Comparison of ENCODE assay signal across 10 mouse cellular contexts in genomic region chr13:45577784-45578183, GRCm38 (mm10).
DNase-seq lines count a peak whose midpoint lies in the region; ATAC-seq and TF ChIP-seq lines count a peak whose summit lies in the region.
"Had no signal": no experiment of that assay in that cellular context is flagged by ENCODE, and none has a peak within 500 bp of the region (broad histone marks: within the 10 kb centered on the region; RNA-seq: fewer than 3 reads in every experiment).

No protein-coding gene starts in this region.

- H3K4me2 ChIP-seq in embryonic facial prominence, embryonic 15.5 days (replicated peaks), result no peak overlapping the region
- H3K4me2 ChIP-seq in kidney, embryonic 15.5 days, result no peak overlapping the region
- H3K4me2 ChIP-seq: midbrain, embryonic 12.5 days had no signal

- no peak; the same call in 1 of the 2 replicates for TF ChIP-seq RAD21 in MEL (IDR thresholded peaks at IDR 0.05; ENCODE audit: low read depth, low read length)

- ATAC-seq in embryonic facial prominence, embryonic 15.5 days (ENCODE audit: insufficient number of reproducible peaks, low FRiP score, low TSS enrichment, low read depth), result peak; percentile 58; the same call in 1 of the 2 replicates
- ATAC-seq in kidney, embryonic 15.5 days (replicated peaks; ENCODE audit: low FRiP score), result no peak
- ATAC-seq in megakaryocyte-erythroid progenitor cell, adult 5-6 weeks (replicated peaks; ENCODE audit: low FRiP score, low TSS enrichment, poor library complexity, severe bottlenecking), result no peak
- ATAC-seq in granulocyte monocyte progenitor cell, adult 5-6 weeks (replicated peaks; ENCODE audit: poor library complexity, severe bottlenecking), result no peak

- 0 out of 2 replicates have a peak, but pooled peaks cover 4% of the 10 kb centered on the region for H3K36me3 ChIP-seq in heart, embryonic 10.5 days
- H3K36me3 ChIP-seq in MEL (ENCODE audit: control insufficient read depth in 1 of 2, insufficient read depth in 2 of 2, low read length in 2 of 2), result no peaks in the 10 kb centered on the region
- no peaks in the 10 kb centered on the region for H3K36me3 ChIP-seq in embryonic facial prominence, embryonic 15.5 days
- no peaks in the 10 kb centered on the region for H3K36me3 ChIP-seq in kidney, embryonic 15.5 days
- H3K36me3 ChIP-seq: midbrain, embryonic 12.5 days had no signal

- no peak overlapping the region for H3K4me3 ChIP-seq in heart, embryonic 10.5 days
- no peak overlapping the region for H3K4me3 ChIP-seq in MEL (ENCODE audit: control insufficient read depth in 1 of 2, insufficient read depth in 1 of 2, low read depth in 2 of 2, low read length in 2 of 2)
- no peak overlapping the region for H3K4me3 ChIP-seq in embryonic facial prominence, embryonic 15.5 days (replicated peaks)
- no peak overlapping the region for H3K4me3 ChIP-seq in kidney, embryonic 15.5 days (replicated peaks)
- H3K4me3 ChIP-seq: midbrain, embryonic 12.5 days had no signal

- H3K4me1 ChIP-seq in heart, embryonic 10.5 days, result peaks cover 32% of the 10 kb centered on the region
- no peaks in the 10 kb centered on the region for H3K4me1 ChIP-seq in MEL (ENCODE audit: control insufficient read depth in 1 of 2, insufficient read depth in 2 of 2, low read length in 2 of 2)
- peaks cover 13% of the 10 kb centered on the region; the same call in 1 of the 2 replicates for H3K4me1 ChIP-seq in embryonic facial prominence, embryonic 15.5 days
- peaks cover 45% of the 10 kb centered on the region for H3K4me1 ChIP-seq in kidney, embryonic 15.5 days
- H3K4me1 ChIP-seq: midbrain, embryonic 12.5 days had no signal

- peak; percentile 7 to 20 (median 8); a peak in 3 of 6 replicates for TF ChIP-seq CTCF in MEL (IDR thresholded peaks at IDR 0.05 in 2 of 3, conservative IDR thresholded peaks at IDR 0.05 in 1 of 3; ENCODE audit: control insufficient read depth in 1 of 3, insufficient read depth in 1 of 3, low read depth in 2 of 3, low read length in 3 of 3, poor library complexity in 1 of 3, severe bottlenecking in 1 of 3)

- TF ChIP-seq EP300 in MEL (IDR thresholded peaks at IDR 0.05; ENCODE audit: low read depth in 1 of 2, low read length in 2 of 2), result no peak

- H3K27ac ChIP-seq in heart, embryonic 10.5 days, result no peak overlapping the region
- no peak overlapping the region for H3K27ac ChIP-seq in MEL (ENCODE audit: control insufficient read depth, low read depth, low read length)
- H3K27ac ChIP-seq in embryonic facial prominence, embryonic 15.5 days (replicated peaks), result no peak overlapping the region
- peak overlapping the region; percentile 62 for H3K27ac ChIP-seq in kidney, embryonic 15.5 days
- H3K27ac ChIP-seq: midbrain, embryonic 12.5 days had no signal

- WGBS in heart, embryonic 10.5 days, result 31% methylated on average over 2 of the region's 2 CpGs
- WGBS in embryonic facial prominence, embryonic 15.5 days, result 47% methylated on average over 2 of the region's 2 CpGs
- WGBS in kidney, embryonic 15.5 days, result 36% methylated on average over 2 of the region's 2 CpGs

- no peaks in the 10 kb centered on the region for H3K79me2 ChIP-seq in MEL (ENCODE audit: control insufficient read depth, insufficient read depth, low read length, poor library complexity)

- no peaks in the 10 kb centered on the region for H3K27me3 ChIP-seq in heart, embryonic 10.5 days (ENCODE audit: insufficient read depth, poor library complexity, severe bottlenecking)
- no peaks in the 10 kb centered on the region for H3K27me3 ChIP-seq in MEL (ENCODE audit: control insufficient read depth in 1 of 2, insufficient read depth in 2 of 2, low read length in 2 of 2)
- H3K27me3 ChIP-seq in embryonic facial prominence, embryonic 15.5 days, result no peaks in the 10 kb centered on the region
- no peaks in the 10 kb centered on the region for H3K27me3 ChIP-seq in kidney, embryonic 15.5 days
- H3K27me3 ChIP-seq: midbrain, embryonic 12.5 days had no signal

- no peaks in the 10 kb centered on the region for H3K9me3 ChIP-seq in heart, embryonic 10.5 days
- no peaks in the 10 kb centered on the region for H3K9me3 ChIP-seq in MEL (replicated peaks; ENCODE audit: insufficient read depth, low read length)
- no peaks in the 10 kb centered on the region for H3K9me3 ChIP-seq in embryonic facial prominence, embryonic 15.5 days (replicated peaks)
- no peaks in the 10 kb centered on the region for H3K9me3 ChIP-seq in kidney, embryonic 15.5 days (replicated peaks)
- H3K9me3 ChIP-seq: G1E; midbrain, embryonic 12.5 days had no signal

- peak; percentile 94 for DNase-seq in heart, adult 11 months
- DNase-seq in heart, embryonic 10.5 days (ENCODE audit: low spot score), result no peak
- DNase-seq in MEL (ENCODE audit: low read depth, low spot score), result peak; percentile 16
- no peak for DNase-seq in cerebellum, postnatal 25 days

- no peak for TF ChIP-seq POLR2A in MEL (IDR thresholded peaks at IDR 0.05; ENCODE audit: control insufficient read depth in 1 of 2, insufficient read depth in 1 of 2, low read depth in 1 of 2, low read length in 2 of 2, poor library complexity in 1 of 2)

- no peak overlapping the region for H3K9ac ChIP-seq in MEL (ENCODE audit: control insufficient read depth, low read depth, low read length, poor library complexity, severe bottlenecking)
- H3K9ac ChIP-seq in embryonic facial prominence, embryonic 15.5 days, result no peak overlapping the region
- H3K9ac ChIP-seq in kidney, embryonic 15.5 days, result no peak overlapping the region
- H3K9ac ChIP-seq: midbrain, embryonic 12.5 days had no signal

TF ChIP-seq in MEL, 35 proteins besides CTCF, POLR2A, EP300 and RAD21:
- peak; percentile 11; the same call in 1 of the 2 replicates for TF ChIP-seq SMC3 (IDR thresholded peaks at IDR 0.05; ENCODE audit: low read depth, low read length)
- TF ChIP-seq RCOR1 (IDR thresholded peaks at IDR 0.05; ENCODE audit: low read depth, low read length), result no peak

Comparison
In these comparisons a context has a peak if more than half of its experiments do, and no peak if none do; other contexts are left out.
1. DNase-seq: peak in heart, adult 11 months (single experiment) and MEL (single experiment); none in heart, embryonic 10.5 days (single experiment) and cerebellum, postnatal 25 days (0 of 2).